Comparison of ENCODE assay signal across 7 mouse cellular contexts in the genomic region with DNA sequence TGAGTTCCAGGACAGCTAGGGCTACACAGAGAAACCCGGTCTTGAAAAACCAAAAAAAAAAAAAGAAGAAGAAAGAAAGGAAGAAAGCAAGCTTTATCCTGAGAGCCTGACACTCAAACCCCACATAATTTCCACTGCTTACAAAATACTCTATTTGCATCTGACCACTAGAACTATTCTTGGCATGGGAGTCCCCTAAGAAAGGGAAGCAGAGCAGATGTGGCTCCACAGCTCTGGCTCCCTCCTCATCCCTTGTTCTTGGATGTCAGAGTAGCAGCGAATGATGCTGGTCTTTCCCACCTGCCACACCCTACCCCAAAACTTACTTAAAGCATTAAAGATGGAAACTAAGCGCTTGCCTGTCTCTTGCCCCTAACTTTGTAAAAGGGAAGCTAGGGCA. TPM values are rescaled to one million over a fixed set of nuclear protein-coding genes. Genes with fewer than 3 reads are reported as not detected.
DNase-seq lines count a peak whose midpoint lies in the region; ATAC-seq and TF ChIP-seq lines count a peak whose summit lies in the region.

No protein-coding gene starts in this region.

- H3K4me2 ChIP-seq in heart, embryonic 14.5 days (ENCODE audit: low read length) = peak overlapping the region; percentile 94
- peak overlapping the region; percentile 90 for H3K4me2 ChIP-seq in liver, postnatal 0 days (ENCODE audit: low read depth, low read length)

- no peaks in the 10 kb centered on the region for H3K36me3 ChIP-seq in testis, adult 2 months (ENCODE audit: control insufficient read depth, insufficient read depth, low read length)
- H3K36me3 ChIP-seq in heart, embryonic 14.5 days (ENCODE audit: control insufficient read depth, insufficient read depth, low read length) = no peaks in the 10 kb centered on the region
- H3K36me3 ChIP-seq in liver, postnatal 0 days (replicated peaks; ENCODE audit: insufficient read depth, low read length) = no peaks in the 10 kb centered on the region

- H3K4me1 ChIP-seq in testis, adult 2 months (ENCODE audit: control insufficient read depth, insufficient read depth, low read length) = peaks cover 9% of the 10 kb centered on the region
- H3K4me1 ChIP-seq in heart, embryonic 14.5 days (ENCODE audit: control insufficient read depth in 2 of 2, insufficient read depth in 2 of 2, low read length in 2 of 2) = peaks cover 21 to 43% of the 10 kb centered on the region in 2 experiments
- H3K4me1 ChIP-seq in liver, postnatal 0 days (ENCODE audit: insufficient read depth) = peaks cover 52% of the 10 kb centered on the region

- peak overlapping the region; percentile 97 for H3K9ac ChIP-seq in heart, embryonic 14.5 days (ENCODE audit: low read length)
- H3K9ac ChIP-seq in liver, postnatal 0 days (replicated peaks) = peak overlapping the region; percentile 98

- no peaks in the 10 kb centered on the region for H3K27me3 ChIP-seq in testis, adult 2 months (ENCODE audit: control insufficient read depth, insufficient read depth, low read length)
- H3K27me3 ChIP-seq in heart, embryonic 14.5 days (ENCODE audit: control insufficient read depth, insufficient read depth, low read length) = no peaks in the 10 kb centered on the region; the same call in 1 of the 2 replicates
- no peaks in the 10 kb centered on the region for H3K27me3 ChIP-seq in liver, postnatal 0 days (ENCODE audit: insufficient read depth, low read length)

- WGBS in heart, embryonic 14.5 days = 83% methylated on average over 3 of the region's 3 CpGs
- 43% methylated on average over 3 of the region's 3 CpGs for WGBS in liver, postnatal 0 days (ENCODE audit: insufficient replicate concordance)

- no peak overlapping the region for H3K27ac ChIP-seq in testis, adult 2 months (ENCODE audit: control insufficient read depth, insufficient read depth, low read depth, low read length)
- H3K27ac ChIP-seq in heart, embryonic 14.5 days (replicated peaks in 1 of 2; ENCODE audit: control insufficient read depth in 1 of 2, insufficient read depth in 1 of 2, low read depth in 2 of 2, low read length in 2 of 2) = no peak overlapping the region
- peak overlapping the region; percentile 95 for H3K27ac ChIP-seq in liver, postnatal 0 days (ENCODE audit: low read depth)

- ATAC-seq in heart, embryonic 14.5 days (ENCODE audit: insufficient number of reproducible peaks, insufficient read depth, low FRiP score, low read depth) = no peak
- ATAC-seq in liver, postnatal 0 days = no peak

- H3K4me3 ChIP-seq in testis, adult 2 months (ENCODE audit: control insufficient read depth, low read depth, low read length) = peak overlapping the region; percentile 74; the same call in 1 of the 2 replicates
- peak overlapping the region in 1 of 2 experiments; percentile 98; a peak in 3 of 4 replicates for H3K4me3 ChIP-seq in heart, embryonic 14.5 days (ENCODE audit: control insufficient read depth in 1 of 2, insufficient read depth in 1 of 2, low read depth in 1 of 2, low read length in 2 of 2)
- H3K4me3 ChIP-seq in liver, postnatal 0 days (ENCODE audit: low read depth, low read length) = peak overlapping the region; percentile 97

- no peak for TF ChIP-seq POLR2A in testis, adult 2 months (IDR thresholded peaks at IDR 0.05; ENCODE audit: control insufficient read depth, low read depth, low read length)

- DNase-seq in testis, postnatal 10 days (ENCODE audit: low spot score) = no peak
- no peak for DNase-seq in liver, postnatal 0 days
- no peak for DNase-seq in left cerebral cortex, postnatal 25 days (ENCODE audit: low spot score in 2 of 2)
- DNase-seq in adrenal gland, postnatal 4 days (ENCODE audit: low spot score in 2 of 2) = no peak
- DNase-seq in left cerebral cortex, postnatal 14 days (ENCODE audit: low spot score in 2 of 2) = no peak

- TF ChIP-seq CTCF in testis, adult 2 months (IDR thresholded peaks at IDR 0.05; ENCODE audit: control insufficient read depth, insufficient read depth, insufficient replicate concordance, low read depth, low read length) = no peak
- TF ChIP-seq CTCF in liver, postnatal 0 days (IDR thresholded peaks at IDR 0.05; ENCODE audit: low read depth) = no peak

- H3K9me3 ChIP-seq in heart, embryonic 14.5 days (ENCODE audit: control insufficient read depth, low read length) = no peaks in the 10 kb centered on the region
- no peaks in the 10 kb centered on the region for H3K9me3 ChIP-seq in liver, postnatal 0 days (ENCODE audit: low read length)

- intact Hi-C loops in left cerebral cortex, postnatal 25 days (cut with DNase I) = no loop called here
- intact Hi-C loops in left cerebral cortex, postnatal 14 days (cut with DNase I) = no loop called here

- TF ChIP-seq EP300 in liver, postnatal 0 days (IDR thresholded peaks at IDR 0.05; ENCODE audit: low read depth) = no peak

RNA-seq across cellular contexts. Expression of gene Glt1d1, which starts 16.6 kb away (rescaled TPM):
- polyA plus RNA-seq in testis, adult 2 months (2012; rRNA removed) = 37.7 and 37.9 TPM in 2 replicates
- polyA plus RNA-seq in heart, embryonic 14.5 days (2014; fragmentation: Nextera tagmentation; extraction: Ambion mirVana) = not detected in 2 replicates
- polyA plus RNA-seq in liver, postnatal 0 days (2015; fragmentation: Nextera tagmentation; extraction: Ambion mirVana) = 2.6 and 2.9 TPM in 2 replicates
- total RNA-seq in left cerebral cortex, postnatal 25 days (2021) = 10 to 100 TPM; 22.6 to 27.3 TPM
- total RNA-seq in adrenal gland, postnatal 4 days (2021) = 1 to 10 TPM; 1.9 to 3.2 TPM
- total RNA-seq in left cerebral cortex, postnatal 14 days (2021) = 10 to 100 TPM; 23.4 to 28.6 TPM

RNA-seq across cellular contexts. Expression of gene Slc15a4, which starts 17.2 kb away (rescaled TPM):
- polyA plus RNA-seq in testis, adult 2 months (2012; rRNA removed) = 19.8 and 22.8 TPM in 2 replicates
- 14.2 and 14.8 TPM in 2 replicates for polyA plus RNA-seq in heart, embryonic 14.5 days (2014; fragmentation: Nextera tagmentation; extraction: Ambion mirVana)
- polyA plus RNA-seq in liver, postnatal 0 days (2015; fragmentation: Nextera tagmentation; extraction: Ambion mirVana) = 10.4 and 11.3 TPM in 2 replicates
- total RNA-seq in left cerebral cortex, postnatal 25 days (2021) = 10 to 100 TPM; 23.2 to 25.4 TPM
- 10 to 100 TPM; 19.6 to 27.1 TPM for total RNA-seq in adrenal gland, postnatal 4 days (2021)
- total RNA-seq in left cerebral cortex, postnatal 14 days (2021) = 10 to 100 TPM; 22.4 to 30.0 TPM

Comparison
In these comparisons a context has a peak if more than half of its experiments do, and no peak if none do; other contexts are left out.
1. RNA of gene Glt1d1, which starts 16.6 kb away (total RNA-seq): 23.4 to 28.6 TPM in left cerebral cortex, postnatal 14 days and 22.6 to 27.3 TPM in left cerebral cortex, postnatal 25 days; 1.9 to 3.2 TPM in adrenal gland, postnatal 4 days; every median in the first group is over 4 times any median in the second.